Mouse (Mus musculus) monocyte, adult 5-6 weeks (primary cell): ENCODE measurements around the gene Spata17. TPM values are rescaled to one million over a fixed set of nuclear protein-coding genes. Genes with fewer than 3 reads are reported as not detected.

Source experiments
- ATAC-seq: fragments of 153-309, 156-312 bp; replicated peaks from 2 replicates; pipeline ENCODE4 v1.8.0; 2017; ENCODE audit warnings: mild to moderate bottlenecking; ENCODE audit not compliant: low TSS enrichment, insufficient number of reproducible peaks, severe bottlenecking, poor library complexity, low FRiP score
- total RNA-seq: library from RNA; stranded (forward); fragments of 200-1000, 200-491, 200-594 nt; gene quantifications from 3 replicates; pipeline ENCODE4 v1.2.3, GENCODE M21; 2017

Spata17 gene
- total RNA-seq, 1 experiment from 2014 or later = not detected

DNA sequence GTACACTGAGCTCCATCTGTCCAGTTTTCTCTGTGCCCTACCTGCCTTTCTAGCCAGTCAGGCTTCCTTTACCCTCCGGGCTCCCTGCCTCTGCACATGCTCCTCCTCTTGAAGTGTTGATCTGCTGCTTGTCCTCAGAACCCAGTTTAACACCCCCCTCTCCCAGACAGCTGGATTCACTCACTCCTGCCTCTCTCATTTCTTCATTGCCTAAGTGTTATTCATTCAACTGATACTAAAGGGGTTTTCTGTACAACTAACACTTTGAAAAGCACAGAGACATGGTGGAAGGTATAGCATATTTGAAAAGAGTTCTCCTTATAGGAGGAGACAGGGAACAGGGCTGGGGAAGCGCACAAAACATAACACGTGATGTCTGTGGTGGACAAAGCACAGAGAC is 114.1 kb downstream of the Spata17 start:
- ATAC-seq = no peak

DNA sequence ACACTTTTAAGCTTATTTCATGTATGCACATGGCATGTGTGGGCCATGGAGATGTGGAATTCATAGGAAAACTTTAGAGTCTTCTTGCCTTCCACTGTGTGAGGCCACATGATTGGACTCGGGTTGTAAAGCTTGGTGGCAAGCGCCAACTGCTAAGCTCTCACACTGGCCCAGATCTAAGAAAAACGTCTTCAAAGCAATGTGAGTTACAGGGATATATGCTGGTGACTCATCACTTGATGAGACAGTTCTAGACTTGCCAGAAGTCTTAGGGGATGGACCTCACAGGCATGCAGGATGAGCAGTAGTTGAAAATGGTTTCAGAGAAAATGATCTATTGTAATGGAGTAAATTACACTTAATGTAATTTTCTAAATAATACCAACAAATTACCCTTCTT is 114.6 kb downstream of the Spata17 start:
- no peak for ATAC-seq

DNA sequence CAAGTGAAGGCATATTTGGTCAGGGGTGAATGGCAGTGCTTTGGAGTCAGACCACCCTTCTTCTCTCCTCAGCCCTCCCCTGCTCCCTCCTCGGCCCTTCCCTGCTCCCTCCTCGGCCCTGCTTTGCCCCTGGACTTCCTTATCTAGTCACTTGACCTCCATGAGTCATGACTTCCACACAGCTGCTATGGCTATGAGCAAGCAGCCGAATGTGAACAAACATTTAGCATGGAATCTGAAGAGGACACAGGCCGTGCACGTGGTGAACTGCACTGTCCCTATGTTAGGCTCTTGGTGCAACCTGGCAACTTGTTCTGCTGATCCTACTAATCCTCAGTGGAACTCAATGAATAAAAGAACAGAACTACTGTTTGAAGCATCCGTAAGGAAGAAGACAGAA is 117.0 kb downstream of the Spata17 start:
- no peak for ATAC-seq

DNA sequence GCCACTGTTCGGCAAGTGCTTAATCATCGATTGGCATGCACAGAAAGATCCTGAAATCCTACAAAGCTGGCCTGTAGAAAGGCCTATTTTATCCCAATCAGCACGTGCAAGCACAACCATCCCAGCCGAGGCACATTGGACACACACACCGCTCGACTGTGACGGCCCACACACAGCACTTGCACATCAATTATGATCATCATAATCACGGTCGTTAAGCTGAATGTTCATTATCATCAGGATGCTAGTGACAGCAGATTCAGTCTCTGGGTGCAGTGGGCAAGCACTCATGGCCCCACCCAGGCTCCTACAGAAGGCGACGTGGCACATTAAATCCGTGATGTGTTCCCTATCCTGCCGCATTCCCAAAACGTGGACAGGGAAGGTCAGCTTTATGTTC is 122.7 kb downstream of the Spata17 start:
- no peak for ATAC-seq

DNA sequence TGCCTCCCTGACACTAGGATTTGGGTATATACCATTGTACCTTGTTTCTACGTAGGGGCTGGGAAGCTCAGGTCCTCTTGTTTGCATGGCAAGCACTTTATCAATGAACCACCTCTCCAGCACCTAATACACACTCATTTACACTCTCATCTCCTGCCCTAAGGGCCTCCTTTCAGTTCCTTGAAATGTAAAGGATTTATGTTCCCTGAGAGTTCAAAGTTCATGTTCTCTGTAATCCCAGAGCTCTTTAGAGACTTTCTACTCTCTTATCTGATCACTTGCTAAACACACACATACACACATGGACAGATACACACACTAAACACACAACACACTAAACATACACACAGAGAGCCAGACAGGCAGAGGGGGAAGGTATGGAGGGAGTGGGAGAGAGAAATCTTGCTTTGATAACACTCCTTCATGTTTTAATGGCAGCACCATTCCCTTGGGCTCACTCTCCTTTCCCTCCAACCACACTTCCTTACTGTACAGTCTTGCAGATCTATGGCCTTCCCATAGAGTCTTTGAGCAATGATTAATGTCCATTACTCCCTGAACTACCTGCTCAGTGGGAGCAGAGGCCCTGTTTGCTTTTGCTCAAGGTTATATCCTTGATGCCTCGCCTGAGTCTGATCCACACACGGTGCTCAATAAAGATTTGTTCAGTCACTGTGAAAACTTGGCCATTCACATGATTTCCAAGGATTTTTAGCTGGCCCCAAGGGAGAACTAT is 126.4 kb downstream of the Spata17 start:
- ATAC-seq = no peak

DNA sequence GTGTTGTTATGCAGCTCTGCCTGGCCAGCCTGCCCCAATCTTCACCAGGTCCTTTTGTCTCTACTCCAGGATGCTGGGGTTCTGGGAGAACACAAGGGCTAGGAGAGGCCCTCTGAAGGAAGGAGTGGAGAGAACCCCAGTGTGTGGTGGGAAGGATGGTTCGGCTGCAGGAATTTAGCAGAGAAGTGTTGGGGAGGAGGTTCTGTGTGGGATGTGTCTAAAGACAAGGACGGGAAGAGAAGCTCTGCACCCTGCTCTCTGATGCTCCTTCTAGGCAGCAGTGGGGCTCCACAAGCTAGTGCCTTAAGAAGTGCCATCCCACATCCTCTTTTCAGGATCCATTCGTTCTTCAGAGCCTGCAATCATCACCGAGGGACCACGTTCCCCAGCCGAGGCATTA is 129.2 kb downstream of the Spata17 start:
- no peak for ATAC-seq

DNA sequence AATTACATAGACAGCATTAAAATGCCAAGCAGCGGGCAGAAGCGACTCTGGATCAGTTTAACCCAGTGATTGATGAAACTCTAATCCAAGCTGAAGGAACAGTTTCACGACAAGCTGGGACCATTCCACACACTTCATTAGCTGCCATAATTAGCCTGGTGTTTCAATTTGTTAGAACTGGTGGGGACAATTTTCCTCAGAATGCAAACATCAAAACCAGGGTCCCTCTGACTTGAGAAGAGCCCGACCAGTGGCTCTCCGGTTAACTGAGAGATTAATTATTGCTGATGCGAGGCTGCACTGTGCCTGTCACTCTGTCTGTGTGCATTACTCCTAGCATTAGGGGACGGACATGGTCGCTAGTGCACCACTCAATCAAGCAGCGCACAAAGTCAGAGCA is 137.9 kb downstream of the Spata17 start:
- no peak for ATAC-seq

DNA sequence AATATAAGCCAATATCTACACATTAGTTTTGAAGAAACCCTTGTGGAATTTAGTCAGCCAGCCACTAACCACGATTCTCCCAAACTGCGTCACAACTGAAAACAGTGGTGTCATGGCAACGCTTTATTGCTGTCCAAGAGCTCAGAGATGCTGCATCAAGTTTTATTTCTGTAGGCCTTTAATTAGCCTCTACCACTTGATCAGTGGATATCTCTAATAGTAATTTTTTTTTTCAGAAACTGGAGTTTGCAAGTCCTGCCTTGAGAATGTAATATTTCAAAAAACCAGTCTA is 138.3 kb downstream of the Spata17 start:
- no peak for ATAC-seq

DNA sequence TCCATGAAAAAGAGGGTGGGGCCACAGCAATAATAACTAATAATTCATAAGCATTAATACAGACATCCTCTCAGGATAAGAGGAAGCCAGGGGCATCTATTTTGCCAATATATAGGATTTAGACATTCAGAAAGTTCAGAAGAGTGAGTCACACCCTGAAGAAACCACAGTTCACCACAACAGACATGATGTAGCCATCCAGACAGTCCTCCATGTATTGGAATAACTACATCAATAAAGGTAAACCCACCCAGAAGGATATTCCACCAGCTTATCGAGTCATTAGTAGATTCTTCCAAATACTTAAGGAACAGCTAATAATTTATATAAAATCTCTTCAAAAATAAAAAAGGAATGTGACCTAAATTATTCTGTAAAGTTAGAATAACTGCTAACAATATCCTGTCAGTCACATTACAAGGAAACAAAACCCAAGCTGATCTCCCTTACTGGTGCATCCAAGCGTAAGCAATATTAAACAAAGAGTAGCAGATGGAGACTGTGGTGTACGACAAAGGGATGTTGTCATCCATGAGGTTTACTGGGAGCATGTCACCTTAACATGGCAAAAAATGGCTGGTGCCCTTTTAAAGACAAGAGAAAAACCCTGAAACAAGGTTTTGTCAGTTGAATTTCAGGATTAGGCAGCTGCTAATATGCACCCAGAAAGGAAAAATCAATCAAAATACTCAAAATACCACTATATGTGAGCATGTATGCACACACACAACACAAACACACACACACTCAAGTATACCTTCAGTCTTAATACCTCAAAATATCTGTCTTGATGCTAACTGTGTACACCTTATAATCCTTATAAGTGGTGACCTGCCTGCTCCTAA is 138.8 kb downstream of the Spata17 start:
- no peak for ATAC-seq

DNA sequence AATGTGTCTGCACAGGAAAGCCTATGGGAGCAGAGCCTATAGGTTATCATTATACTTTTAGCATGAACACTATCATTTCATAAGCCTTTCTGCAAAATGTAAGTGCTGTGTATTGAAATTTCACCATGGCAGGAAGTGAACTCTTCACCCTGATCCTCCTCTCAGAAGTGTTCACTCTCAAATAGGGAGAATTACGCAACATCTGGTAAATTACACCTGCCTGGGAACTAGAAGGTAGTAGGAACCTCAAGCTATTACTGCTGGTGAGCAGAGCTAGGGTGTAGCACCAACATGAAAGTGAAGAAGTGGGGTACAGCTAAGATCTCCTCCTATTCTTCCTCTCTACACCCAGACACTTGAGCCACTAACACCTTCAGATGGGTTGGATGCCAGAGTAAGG is 155.4 kb downstream of the Spata17 start:
- no peak for ATAC-seq

DNA sequence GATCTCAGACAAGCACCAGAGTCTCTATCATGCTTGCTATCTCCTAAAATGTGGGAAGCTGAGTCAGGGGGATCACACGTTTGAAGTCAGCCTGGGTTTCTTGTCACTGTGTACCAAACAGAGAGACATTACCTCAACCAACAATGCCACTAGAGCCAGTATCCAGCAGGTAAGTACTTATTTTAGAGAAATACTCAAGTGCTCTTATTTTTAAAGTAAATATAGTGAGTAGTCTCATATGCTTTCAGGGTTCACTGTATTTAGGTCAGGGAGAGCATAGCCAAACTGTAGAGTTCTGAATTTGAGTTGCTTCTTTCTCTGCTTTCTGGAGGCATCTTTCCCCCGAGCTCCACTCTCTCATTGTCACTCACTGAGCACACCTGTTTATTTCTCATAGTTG is 160.9 kb downstream of the Spata17 start:
- no peak for ATAC-seq

DNA sequence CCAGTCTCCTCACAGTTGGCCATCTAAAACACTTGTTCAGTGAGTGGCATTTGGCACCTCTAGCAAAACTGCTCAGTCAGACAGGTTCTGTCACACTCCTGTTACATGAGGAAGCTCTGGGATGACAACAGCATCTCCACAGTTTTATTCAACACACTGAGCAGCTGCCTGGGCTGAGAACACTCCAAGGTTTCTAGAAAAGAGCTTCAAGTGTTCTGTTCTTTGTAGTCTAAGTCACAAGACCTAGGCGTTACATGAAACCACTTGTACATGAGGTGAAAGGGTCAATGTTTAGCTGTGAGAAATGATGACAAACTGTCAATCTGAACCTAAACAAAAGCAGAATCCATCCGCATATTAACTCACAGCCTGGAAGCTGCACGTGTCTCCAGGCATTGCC is 161.4 kb downstream of the Spata17 start:
- ATAC-seq = no peak

DNA sequence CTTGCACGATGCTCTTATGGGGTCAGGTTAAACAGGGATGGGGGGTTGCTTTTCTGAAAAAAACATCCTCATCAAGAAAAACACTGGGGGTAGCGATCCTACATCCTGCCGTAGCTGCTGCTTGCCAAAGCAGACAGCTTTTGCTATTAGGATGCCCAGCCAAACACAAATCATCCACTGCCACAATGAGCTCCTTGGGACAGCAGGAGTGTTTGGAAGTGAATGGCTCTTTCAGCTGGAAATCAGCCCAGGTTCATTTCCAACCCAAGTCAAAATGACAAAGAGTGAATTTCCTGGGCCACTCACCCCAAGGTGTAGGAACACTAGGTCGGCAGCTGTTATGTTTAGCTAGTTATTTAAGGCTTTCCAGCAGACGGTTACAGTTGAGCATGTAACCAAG is 162.7 kb downstream of the Spata17 start:
- ATAC-seq = no peak

DNA sequence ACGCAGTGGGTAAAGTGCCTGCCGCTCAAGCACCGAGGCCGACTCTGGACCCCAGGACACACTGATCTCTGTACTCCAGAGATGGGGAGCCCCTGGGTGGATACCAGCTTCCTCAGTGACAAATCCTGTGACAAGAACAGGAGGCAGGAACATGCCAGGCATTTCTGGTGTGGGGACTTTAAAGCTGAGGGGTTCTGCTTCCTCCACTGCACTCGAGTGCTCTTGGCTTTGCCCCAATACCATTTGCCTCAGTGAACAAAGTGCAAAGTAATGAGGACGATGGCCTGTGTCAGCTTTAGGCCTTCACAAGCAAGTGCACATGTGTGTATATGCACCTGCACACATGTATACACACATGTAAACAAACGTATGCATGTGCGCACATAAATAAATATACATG is 164.0 kb downstream of the Spata17 start:
- ATAC-seq = no peak

DNA sequence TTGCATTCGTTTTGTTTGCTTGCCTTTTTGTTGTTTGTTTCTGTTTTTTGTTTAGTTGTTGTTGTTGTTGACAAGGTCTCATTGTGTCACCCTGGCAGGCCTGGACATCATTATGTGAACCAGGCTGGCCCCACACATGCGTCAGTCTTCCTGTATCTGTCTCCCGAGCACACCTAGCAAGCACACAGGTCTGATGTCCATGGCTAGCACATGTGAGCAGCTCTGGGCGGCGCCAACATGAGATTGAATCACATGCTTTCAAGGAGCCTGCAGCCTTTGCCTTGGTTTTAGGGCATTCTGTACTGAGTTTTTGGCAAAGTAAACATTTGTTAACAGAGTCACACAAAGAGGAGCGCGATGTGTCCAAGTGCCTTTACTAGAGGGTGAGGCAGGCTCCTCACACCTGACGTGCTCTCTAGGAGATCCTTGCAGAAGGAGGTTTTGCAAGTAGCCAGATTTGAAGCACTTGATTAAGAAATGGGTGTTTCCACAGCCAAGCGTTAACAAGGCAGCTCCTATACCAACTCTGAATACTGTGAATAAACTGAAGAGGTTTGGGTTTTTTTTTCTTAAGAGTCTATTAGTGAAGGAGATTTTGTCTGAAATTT is 166.5 kb downstream of the Spata17 start:
- ATAC-seq = no peak

DNA sequence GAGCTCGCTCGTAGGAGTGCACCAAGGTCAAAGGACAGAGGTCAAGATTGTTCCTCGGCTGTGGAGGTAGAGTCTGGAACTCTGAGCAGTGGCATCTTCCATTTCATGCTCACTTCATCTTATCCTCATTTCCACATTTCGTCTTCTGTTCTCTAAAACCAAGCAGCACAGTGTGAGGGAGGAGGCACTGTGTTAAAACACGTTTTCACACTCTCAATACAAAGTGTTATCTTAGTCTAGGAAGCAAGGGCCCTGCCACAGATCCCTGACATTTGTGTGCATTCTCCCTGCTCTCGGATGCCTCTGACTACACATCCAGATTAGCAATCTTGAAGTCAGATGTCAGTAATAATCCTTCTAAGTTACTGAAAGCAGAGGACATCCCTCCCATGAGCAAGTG is 170.5 kb downstream of the Spata17 start:
- no peak for ATAC-seq

DNA sequence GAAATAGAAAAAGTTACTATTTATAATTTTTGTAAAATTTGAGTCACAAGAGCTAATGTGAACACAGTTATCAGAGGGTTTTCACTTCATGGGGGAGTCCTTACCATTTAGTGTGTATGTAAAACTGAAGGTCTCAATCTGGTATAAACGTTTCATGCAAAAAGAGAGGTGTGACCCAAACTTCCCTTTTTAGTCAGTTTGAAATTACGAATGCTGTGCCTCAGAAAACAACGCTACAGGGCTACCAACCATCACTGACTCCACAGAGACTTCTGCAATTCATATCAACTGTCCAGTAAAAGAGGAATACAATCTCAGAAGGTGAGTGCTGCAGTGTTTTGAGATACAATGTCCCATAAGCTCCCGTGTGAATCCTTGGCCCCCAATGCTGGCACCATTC is 175.5 kb downstream of the Spata17 start:
- ATAC-seq = no peak

DNA sequence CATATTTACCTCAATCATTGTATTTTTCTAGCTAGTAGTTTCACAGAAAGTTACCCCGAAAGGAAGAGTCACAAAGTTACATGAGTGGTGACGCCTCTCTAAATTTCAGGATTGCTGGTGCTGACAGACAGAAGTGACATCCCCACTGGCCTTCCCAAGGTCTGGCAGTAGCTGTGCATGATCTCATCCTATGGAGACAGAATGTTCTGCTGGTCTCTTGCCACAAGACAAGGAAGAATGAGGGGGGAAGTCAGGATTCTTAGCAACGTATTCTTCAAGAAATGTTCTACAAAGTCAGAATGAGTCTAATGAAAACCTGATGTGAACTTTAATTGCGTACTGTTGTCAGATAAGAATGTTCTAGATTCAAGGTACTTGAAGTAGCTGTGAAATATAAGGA is 179.5 kb downstream of the Spata17 start:
- no peak for ATAC-seq

DNA sequence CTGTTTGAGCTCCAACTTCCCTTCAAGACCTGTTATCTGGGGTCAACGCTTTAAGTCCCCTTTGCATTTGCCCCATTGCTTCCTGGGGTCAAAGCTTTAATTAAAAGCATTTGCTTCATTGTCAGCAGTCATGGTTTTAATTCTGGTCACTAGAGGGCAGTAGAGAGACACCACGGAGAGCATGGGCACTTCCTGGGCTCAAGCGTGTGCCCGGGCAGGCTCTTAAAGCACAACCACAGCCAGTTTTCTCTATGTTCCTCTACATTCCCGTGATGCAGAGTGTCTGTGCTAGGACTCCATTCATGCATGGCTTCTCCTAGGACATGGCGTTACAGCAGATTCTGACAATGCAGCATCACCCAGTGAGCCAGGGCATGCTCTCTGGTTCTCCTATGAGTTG is 183.5 kb downstream of the Spata17 start:
- no peak for ATAC-seq

DNA sequence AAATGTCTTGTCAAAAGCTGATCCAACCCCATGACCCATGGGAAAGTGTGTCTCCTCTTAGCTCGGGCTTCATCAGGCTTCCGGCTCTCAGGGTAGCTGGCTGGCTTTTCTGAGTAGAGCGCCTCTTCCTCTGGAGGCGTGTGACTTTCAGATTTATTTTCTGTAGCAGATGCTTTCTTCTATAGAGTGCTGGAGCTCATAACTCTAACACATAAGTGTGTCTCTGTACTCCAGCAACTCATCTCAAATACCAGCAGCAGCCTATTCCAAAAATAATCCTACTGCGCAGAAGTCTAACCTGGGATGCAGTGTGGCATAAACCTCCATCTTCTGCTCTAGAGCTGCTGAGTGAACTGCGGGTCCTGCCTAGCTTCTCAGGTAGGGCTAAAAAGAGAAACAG is 186.4 kb downstream of the Spata17 start:
- ATAC-seq = no peak
